Mouse (Mus musculus) heart, embryonic 14.5 days (tissue): ENCODE results near the gene Olfr716. TPM values are rescaled to one million over a fixed set of nuclear protein-coding genes. Genes with fewer than 3 reads are reported as not detected.
"Not testable (repeated sequence)": the region's sequence is repeated elsewhere in the genome, so short reads cannot be mapped to it uniquely, and the experiment has no call there.

ENCODE experiments used
- ATAC-seq: fragments of 200-750 bp; cut with Nextera tagmentation; 2 replicates; pipeline ENCODE4 v1.8.0; 2017; ENCODE audit warnings: low read depth, moderate TSS enrichment; ENCODE audit not compliant: insufficient number of reproducible peaks, insufficient read depth, low FRiP score
- H3K27ac ChIP-seq, 2 experiments: fragments of 200-500 bp in 1 of 2; fragments of 300-500 bp in 1 of 2; sonication (generic) in 1 of 2; replicated peaks in 1 of 2; 2 replicates each; pipeline ENCODE4 v1.5.1; 2012 to 2014; ENCODE audit warnings: low read depth in 2 of 2, low read length in 2 of 2, control low read depth in 1 of 2, mild to moderate bottlenecking in 1 of 2, mixed read lengths in 1 of 2; ENCODE audit not compliant: control insufficient read depth in 1 of 2, insufficient read depth in 1 of 2
- H3K27me3 ChIP-seq: fragments of 300-500 bp; sonication (generic); 2 replicates; pipeline ENCODE4 v1.6.1; 2014; ENCODE audit warnings: mild to moderate bottlenecking, low read length, control low read depth; ENCODE audit not compliant: control insufficient read depth, insufficient read depth
- H3K36me3 ChIP-seq: fragments of 300-500 bp; sonication (generic); 2 replicates; pipeline ENCODE4 v1.6.1; 2014; ENCODE audit warnings: mild to moderate bottlenecking, control low read depth, low read length, mixed read lengths; ENCODE audit not compliant: control insufficient read depth, insufficient read depth
- H3K4me1 ChIP-seq, 2 experiments: fragments of 200-500 bp in 1 of 2; fragments of 300-500 bp in 1 of 2; sonication (generic) in 1 of 2; 2 replicates each; pipeline ENCODE4 v1.6.1; 2012 to 2014; ENCODE audit warnings: low read length in 2 of 2, control low read depth in 1 of 2, mixed read lengths in 1 of 2; ENCODE audit not compliant: control insufficient read depth in 2 of 2, insufficient read depth in 2 of 2
- H3K4me2 ChIP-seq: fragments of 300-500 bp; sonication (generic); 2 replicates; pipeline ENCODE4 v1.6.1; 2014; ENCODE audit warnings: mild to moderate bottlenecking, low read length
- H3K4me3 ChIP-seq, 2 experiments: fragments of 200-500 bp in 1 of 2; fragments of 300-500 bp in 1 of 2; sonication (generic) in 1 of 2; 2 replicates each; pipeline ENCODE4 v1.5.1; 2012 to 2014; ENCODE audit warnings: low read length in 2 of 2, mild to moderate bottlenecking in 2 of 2, control low read depth in 1 of 2, low read depth in 1 of 2, moderate library complexity in 1 of 2; ENCODE audit not compliant: control insufficient read depth in 1 of 2, insufficient read depth in 1 of 2
- H3K9ac ChIP-seq: fragments of 300-500 bp; sonication (generic); 2 replicates; pipeline ENCODE4 v1.6.1; 2014; ENCODE audit warnings: mild to moderate bottlenecking, low read length
- H3K9me3 ChIP-seq: fragments of 300-500 bp; sonication (generic); 2 replicates; pipeline ENCODE4 v1.6.1; 2016; ENCODE audit warnings: low read length, control low read depth; ENCODE audit not compliant: control insufficient read depth
- WGBS: fragments of 180-500 bp; shearing (Covaris S2); extraction: QIAGEN DNeasy Blood & Tissue Kit; methylation state at CpG from one replicate; pipeline ENCODE4 v1.1.7; 2014; 5-methylcytosine and 5-hydroxymethylcytosine counted together
- polyA plus RNA-seq: library from polyadenylated mRNA; unstranded; fragments of >200 nt; fragmentation: Nextera tagmentation; extraction: Ambion mirVana; gene quantifications from 2 replicates; pipeline ENCODE4 v1.2.1, GENCODE M21; 2014

Olfr716 gene
- not detected in 2 replicates for polyA plus RNA-seq

DNA sequence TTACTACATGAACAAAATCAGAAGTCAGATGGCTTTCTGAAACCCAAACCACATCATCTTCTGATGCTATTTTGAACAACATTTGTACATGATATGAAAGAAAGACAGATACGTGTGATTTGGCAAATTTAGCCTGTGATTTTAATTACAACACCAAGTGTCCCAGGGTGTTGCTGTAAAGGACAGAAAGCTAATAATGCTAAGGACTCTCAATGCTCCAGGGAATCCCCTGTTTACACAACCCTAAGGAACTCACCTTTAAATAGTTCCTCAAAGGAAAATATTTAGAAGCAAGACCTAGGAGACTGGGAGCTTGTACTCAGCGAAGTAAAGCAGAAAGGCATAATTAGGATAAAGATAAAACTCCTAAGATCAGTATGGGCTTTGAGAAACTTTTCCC is at the start of gene Olfr716:
Olfr716 (plus strand) TSS at position 301 of the 400 bp plus-strand sequence.
- not testable (repeated sequence) for H3K4me2 ChIP-seq, H3K4me3 ChIP-seq, H3K36me3 ChIP-seq, H3K9me3 ChIP-seq, ATAC-seq, H3K9ac ChIP-seq, H3K4me1 ChIP-seq, H3K27ac ChIP-seq, H3K27me3 ChIP-seq
- WGBS: 51% methylated on average over 2 of the region's 2 CpGs

GRCm38 (mm10) chr7:107092920-107093319 is 45.2 kb upstream of the Olfr716 start, which contains the start of gene Olfr17:
Gene Olfr17 (plus strand): TSS chr7:107093220.
- H3K4me2 ChIP-seq: no peak within 1 kb of the TSS
- 47% methylated on average over 1 of the region's 1 CpGs for WGBS

GRCm38 (mm10) chr7:107110269-107110668 is 27.9 kb upstream of the Olfr716 start, which contains the start of gene Olfr715b:
Gene Olfr715b (minus strand): TSS chr7:107110369.
- WGBS: 83% methylated on average over 1 of the region's 2 CpGs

More at GRCm38 (mm10) chr7:107092920-107093319, 45.2 kb upstream of the Olfr716 start, which contains the start of gene Olfr17:
- no peaks in the 10 kb centered on the region for H3K9me3 ChIP-seq
- H3K27ac ChIP-seq: no peak within 1 kb of the TSS
- H3K4me3 ChIP-seq: no peak within 1 kb of the TSS
- H3K36me3 ChIP-seq: no peaks in the 10 kb centered on the region
- ATAC-seq: no peak
- no peaks in the 10 kb centered on the region for H3K27me3 ChIP-seq
- H3K4me1 ChIP-seq: no peaks in the 10 kb centered on the region
- H3K9ac ChIP-seq: no peak within 1 kb of the TSS

DNA sequence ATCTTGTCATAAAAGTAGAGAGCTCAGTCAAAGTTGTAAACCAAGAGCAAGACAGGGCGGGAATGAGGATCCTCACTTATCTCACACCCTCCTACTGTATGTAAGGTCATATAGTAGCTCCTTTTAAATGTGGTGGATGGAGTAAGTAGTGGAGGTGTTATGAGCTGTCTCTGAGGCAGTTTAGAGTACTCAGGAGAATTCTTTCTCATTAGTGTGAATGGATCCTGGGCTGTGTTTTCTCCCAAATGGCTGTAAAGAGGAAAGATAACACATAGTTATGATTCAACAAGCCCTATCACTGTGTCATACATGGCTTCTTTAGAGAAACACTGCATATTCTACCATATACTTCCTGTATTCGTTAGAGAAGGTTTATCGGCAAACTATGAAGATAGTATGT is 7.1 kb upstream of the Olfr716 start, which contains the start of gene Olfr715:
Olfr715 (minus strand) TSS at position 101 of the 400 bp plus-strand sequence.
- not testable (repeated sequence) for H3K27me3 ChIP-seq, H3K36me3 ChIP-seq, H3K4me1 ChIP-seq, ATAC-seq, H3K9ac ChIP-seq, H3K4me2 ChIP-seq, H3K27ac ChIP-seq, H3K4me3 ChIP-seq, H3K9me3 ChIP-seq
- WGBS: 69% methylated on average over 2 of the region's 3 CpGs

More at GRCm38 (mm10) chr7:107110269-107110668, 27.9 kb upstream of the Olfr716 start, which contains the start of gene Olfr715b:
- not testable (repeated sequence) for H3K9ac ChIP-seq, H3K4me3 ChIP-seq, H3K27ac ChIP-seq, H3K4me2 ChIP-seq, H3K9me3 ChIP-seq, ATAC-seq, H3K36me3 ChIP-seq, H3K4me1 ChIP-seq, H3K27me3 ChIP-seq

DNA sequence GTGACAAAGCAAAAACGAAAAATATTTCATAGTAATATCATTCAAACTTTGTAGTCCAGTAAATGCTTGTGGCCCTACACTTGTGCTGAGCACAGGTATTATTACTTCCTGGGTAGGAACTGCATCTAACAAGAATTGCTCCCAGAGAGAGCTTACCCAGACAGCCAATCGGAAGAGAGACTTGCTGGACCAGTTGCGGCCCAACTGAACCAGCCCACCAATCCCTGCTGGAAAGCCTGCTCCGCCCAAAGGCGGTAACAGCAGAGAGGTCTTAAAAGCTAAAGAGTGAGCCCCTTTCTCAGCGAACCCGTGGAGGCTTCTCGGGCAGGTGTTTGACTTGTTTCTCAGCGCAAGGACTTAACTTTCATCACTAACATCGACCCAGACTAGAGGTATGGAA is 28.6 kb downstream of the Olfr716 start, which contains the start of gene Nlrp14:
Nlrp14 (plus strand) TSS at position 301 of the 400 bp plus-strand sequence.
- Histone ChIP-seq H3K4me2 (no peak within 1 kb of the TSS), H3K4me3 (no peak within 1 kb of the TSS), H3K9ac (no peak within 1 kb of the TSS), H3K4me1 (no peaks in the 10 kb centered on the region), H3K27ac (no peak within 1 kb of the TSS), H3K9me3 (no peaks in the 10 kb centered on the region), H3K36me3 (no peaks in the 10 kb centered on the region), H3K27me3 (no peaks in the 10 kb centered on the region)
- no peak for ATAC-seq
- WGBS: 72% methylated on average over 10 of the region's 10 CpGs

DNA sequence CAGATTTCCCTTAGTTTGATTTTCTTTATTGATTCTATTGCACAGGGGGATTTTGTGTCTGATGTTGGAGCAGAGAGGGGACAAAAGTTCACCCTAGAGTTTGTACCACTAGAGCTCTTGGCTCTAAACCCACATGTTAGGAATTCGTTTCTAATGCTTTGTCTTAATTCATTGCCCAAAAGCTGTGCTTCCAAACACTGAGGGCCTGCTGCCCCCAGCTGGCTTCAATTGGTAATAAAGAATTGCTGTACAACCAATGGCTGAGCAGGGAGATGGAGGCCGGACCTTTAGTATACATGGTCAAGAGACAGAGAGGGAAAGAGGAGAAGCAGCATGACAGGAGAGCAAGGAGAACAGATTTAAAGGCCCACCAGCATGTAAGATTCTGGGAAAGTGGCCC is 42.3 kb downstream of the Olfr716 start:
- no peaks in the 10 kb centered on the region for H3K9me3 ChIP-seq
- H3K27ac ChIP-seq: no peak overlapping the region
- no peak overlapping the region for H3K9ac ChIP-seq
- no peaks in the 10 kb centered on the region for H3K27me3 ChIP-seq
- ATAC-seq: no peak
- H3K36me3 ChIP-seq: no peaks in the 10 kb centered on the region
- 36% methylated on average over 2 of the region's 2 CpGs for WGBS
- H3K4me2 ChIP-seq: no peak overlapping the region
- no peak overlapping the region for H3K4me3 ChIP-seq
- no peaks in the 10 kb centered on the region for H3K4me1 ChIP-seq

Other genes with a start within 250 kb of the Olfr716 start
- gene Olfr707, start 237.1 kb upstream of the Olfr716 start, polyA plus RNA-seq: not detected in 2 replicates
- not detected in 2 replicates for gene Olfr1532-ps1, start 230.3 kb upstream of the Olfr716 start, polyA plus RNA-seq
- not detected in 2 replicates for gene Olfr709-ps1, start 206.1 kb upstream of the Olfr716 start, polyA plus RNA-seq
- not detected in 2 replicates for gene Olfr710, start 190.0 kb upstream of the Olfr716 start, polyA plus RNA-seq
- gene Olfr6, start 174.4 kb upstream of the Olfr716 start, polyA plus RNA-seq: not detected in 2 replicates
- gene Olfr711, start 162.9 kb upstream of the Olfr716 start, polyA plus RNA-seq: not detected in 2 replicates
- gene Olfr2, start 132.3 kb upstream of the Olfr716 start, polyA plus RNA-seq: not detected in 2 replicates
- not detected in 2 replicates for gene Olfr713, start 107.2 kb upstream of the Olfr716 start, polyA plus RNA-seq
- not detected in 2 replicates for gene Olfr714, start 67.3 kb upstream of the Olfr716 start, polyA plus RNA-seq
- not detected in 2 replicates for gene Olfr17, start 45.1 kb upstream of the Olfr716 start, polyA plus RNA-seq
- not detected in 2 replicates for gene Olfr715b, start 28.0 kb upstream of the Olfr716 start, polyA plus RNA-seq
- not detected in 2 replicates for gene Olfr715, start 7.2 kb upstream of the Olfr716 start, polyA plus RNA-seq
- not detected in 2 replicates for gene Nlrp14, start 28.7 kb downstream of the Olfr716 start, polyA plus RNA-seq
- gene Rbmxl2, start 71.1 kb downstream of the Olfr716 start, polyA plus RNA-seq: not detected in 2 replicates
- 0.53 and 0.54 TPM in 2 replicates for gene Syt9, start 232.4 kb downstream of the Olfr716 start, polyA plus RNA-seq